Mouse (Mus musculus) kidney, embryonic 15.5 days (tissue): ENCODE data around the gene Eef1e1. TPM values are rescaled to one million over a fixed set of nuclear protein-coding genes. Genes with fewer than 3 reads are reported as not detected.
A peak's percentile ranks its signal among the peaks of the same experiment; 100 is the strongest.
"Not testable (repeated sequence)": the region's sequence is repeated elsewhere in the genome, so short reads cannot be mapped to it uniquely, and the experiment has no call there.

Experiments used
- ATAC-seq: fragments of 200-750 bp; cut with Nextera tagmentation; replicated peaks from 2 replicates; pipeline ENCODE4 v1.8.0; 2017; ENCODE audit warnings: moderate TSS enrichment; ENCODE audit not compliant: low FRiP score
- H3K27ac ChIP-seq: fragments of 300-500 bp; sonication (generic); 2 replicates; pipeline ENCODE4 v1.5.1; 2015; ENCODE audit warnings: mild to moderate bottlenecking, inconsistent platforms
- H3K27me3 ChIP-seq: fragments of 300-500 bp; sonication (generic); 2 replicates; pipeline ENCODE4 v1.6.1; 2015; ENCODE audit warnings: inconsistent platforms
- H3K36me3 ChIP-seq: fragments of 300-500 bp; sonication (generic); 2 replicates; pipeline ENCODE4 v1.6.1; 2015; ENCODE audit warnings: inconsistent platforms
- H3K4me1 ChIP-seq: fragments of 300-500 bp; sonication (generic); 2 replicates; pipeline ENCODE4 v1.6.1; 2015; ENCODE audit warnings: inconsistent platforms
- H3K4me2 ChIP-seq: fragments of 300-500 bp; sonication (generic); 2 replicates; pipeline ENCODE4 v1.6.1; 2015; ENCODE audit warnings: moderate library complexity, mild to moderate bottlenecking, inconsistent platforms
- H3K4me3 ChIP-seq: fragments of 300-500 bp; sonication (generic); replicated peaks from 2 replicates; pipeline ENCODE4 v1.5.1; 2015; ENCODE audit warnings: mild to moderate bottlenecking, inconsistent platforms
- H3K9ac ChIP-seq: fragments of 300-500 bp; sonication (generic); 2 replicates; pipeline ENCODE4 v1.6.1; 2015; ENCODE audit warnings: mild to moderate bottlenecking, inconsistent platforms
- H3K9me3 ChIP-seq: fragments of 300-500 bp; sonication (generic); replicated peaks from 2 replicates; pipeline ENCODE4 v1.6.1; 2016; ENCODE audit warnings: inconsistent platforms
- WGBS: fragments of 180-500 bp; shearing (Covaris S2); methylation state at CpG from one replicate; pipeline ENCODE4 v1.1.7; 2015; ENCODE audit warnings: mixed read lengths; 5-methylcytosine and 5-hydroxymethylcytosine counted together
- polyA plus RNA-seq: library from polyadenylated mRNA; unstranded; fragments of >200 nt; fragmentation: Nextera tagmentation; extraction: Ambion mirVana; gene quantifications from 2 replicates; pipeline ENCODE4 v1.2.1, GENCODE M21; 2015

Gene Eef1e1
- polyA plus RNA-seq, 1 experiment from 2014 or later = 53.9 TPM

DNA sequence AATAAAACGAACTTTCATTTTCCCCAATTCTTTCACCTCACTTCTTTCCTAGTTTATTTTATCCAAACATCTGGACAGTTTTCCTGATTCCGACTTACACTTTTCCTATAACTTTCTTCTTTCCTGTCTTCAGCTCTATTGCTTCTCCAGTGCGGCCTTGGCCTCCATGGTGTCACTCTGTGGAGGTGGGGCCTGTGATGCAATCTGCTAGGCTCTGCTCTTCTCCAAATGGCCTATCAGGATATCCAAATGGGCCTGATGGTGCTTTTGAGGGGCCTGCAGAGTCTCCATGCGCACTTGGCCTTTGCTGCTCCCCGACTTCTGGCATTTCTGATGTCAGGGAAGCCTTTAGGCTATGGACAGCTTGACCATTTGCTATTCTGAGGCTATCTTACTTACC lies 35.6 kb downstream of the Eef1e1 start:
- Histone ChIP-seq H3K9me3 (0 out of 2 replicates have a peak, but pooled peaks cover 2% of the 10 kb centered on the region), H3K9ac (no peak overlapping the region), H3K4me3 (no peak overlapping the region), H3K27ac (no peak overlapping the region), H3K4me2 (no peak overlapping the region), H3K36me3 (peaks cover 14% of the 10 kb centered on the region), H3K27me3 (no peaks in the 10 kb centered on the region), H3K4me1 (no peaks in the 10 kb centered on the region)
- no peak for ATAC-seq
- WGBS = 77% methylated on average over 5 of the region's 5 CpGs

GRCm38 (mm10) chr13:38618001-38618630 lies 40.7 kb downstream of the Eef1e1 start:
- H3K27ac ChIP-seq, H3K9me3 ChIP-seq, H3K9ac ChIP-seq, H3K27me3 ChIP-seq, ATAC-seq, H3K4me3 ChIP-seq, H3K4me2 ChIP-seq, H3K4me1 ChIP-seq: not testable (repeated sequence)
- WGBS = 49% methylated on average over 4 of the region's 4 CpGs
- peaks cover 17% of the 10 kb centered on the region; the same call in 1 of the 2 replicates for H3K36me3 ChIP-seq

- Histone ChIP-seq H3K36me3 (peaks cover 26% of the 10 kb centered on the region), H3K4me1 (0 out of 2 replicates have a peak, but pooled peaks cover 4% of the 10 kb centered on the region), H3K27me3 (no peaks in the 10 kb centered on the region), H3K4me2 (no peak overlapping the region), H3K9ac (no peak overlapping the region), H3K4me3 (no peak overlapping the region), H3K27ac (no peak overlapping the region), H3K9me3 (0 out of 2 replicates have a peak, but pooled peaks cover 2% of the 10 kb centered on the region)
- WGBS = 70% methylated on average over 4 of the region's 4 CpGs
- no peak for ATAC-seq
These were observed 42.0 kb downstream of the Eef1e1 start for GRCm38 (mm10) chr13:38616887-38617286.

DNA sequence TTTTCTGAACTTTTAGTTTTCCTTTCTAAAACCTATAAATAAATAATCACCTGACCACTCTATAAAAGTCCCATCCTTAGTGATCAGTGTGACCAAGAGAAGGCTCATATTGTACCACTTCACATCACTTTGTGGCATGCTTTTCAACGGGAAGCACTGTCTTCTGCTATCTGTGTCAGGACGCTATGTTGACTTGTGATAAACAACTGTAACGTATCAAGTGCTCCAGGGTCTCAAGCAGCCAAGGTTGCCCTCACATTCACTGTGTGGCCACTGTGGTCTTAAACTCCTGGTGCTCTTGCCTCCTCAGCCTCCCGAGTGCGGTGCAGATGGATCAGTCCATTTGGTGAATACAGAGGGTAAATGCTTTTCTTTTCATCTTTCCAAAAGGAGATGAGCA lies 43.2 kb downstream of the Eef1e1 start:
- no peaks in the 10 kb centered on the region for H3K27me3 ChIP-seq
- H3K27ac ChIP-seq = no peak overlapping the region
- no peak overlapping the region for H3K4me3 ChIP-seq
- 0 out of 2 replicates have a peak, but pooled peaks cover 2% of the 10 kb centered on the region for H3K9me3 ChIP-seq
- H3K4me2 ChIP-seq = no peak overlapping the region
- H3K9ac ChIP-seq = no peak overlapping the region
- no peak for ATAC-seq
- H3K36me3 ChIP-seq = peaks cover 25% of the 10 kb centered on the region
- H3K4me1 ChIP-seq = 0 out of 2 replicates have a peak, but pooled peaks cover 4% of the 10 kb centered on the region
- WGBS = 82% methylated on average over 5 of the region's 5 CpGs

GRCm38 (mm10) chr13:38614298-38614697 lies 44.6 kb downstream of the Eef1e1 start:
- Histone ChIP-seq H3K36me3 (peaks cover 25% of the 10 kb centered on the region), H3K4me2 (no peak overlapping the region), H3K27me3 (no peaks in the 10 kb centered on the region), H3K27ac (0 out of 2 replicates have a peak overlapping the region, but pooled peaks have one; percentile 18), H3K4me1 (0 out of 2 replicates have a peak, but pooled peaks cover 4% of the 10 kb centered on the region), H3K9ac (no peak overlapping the region), H3K9me3 (no peaks in the 10 kb centered on the region), H3K4me3 (no peak overlapping the region)
- 37% methylated on average over 5 of the region's 5 CpGs for WGBS
- ATAC-seq = no peak

DNA sequence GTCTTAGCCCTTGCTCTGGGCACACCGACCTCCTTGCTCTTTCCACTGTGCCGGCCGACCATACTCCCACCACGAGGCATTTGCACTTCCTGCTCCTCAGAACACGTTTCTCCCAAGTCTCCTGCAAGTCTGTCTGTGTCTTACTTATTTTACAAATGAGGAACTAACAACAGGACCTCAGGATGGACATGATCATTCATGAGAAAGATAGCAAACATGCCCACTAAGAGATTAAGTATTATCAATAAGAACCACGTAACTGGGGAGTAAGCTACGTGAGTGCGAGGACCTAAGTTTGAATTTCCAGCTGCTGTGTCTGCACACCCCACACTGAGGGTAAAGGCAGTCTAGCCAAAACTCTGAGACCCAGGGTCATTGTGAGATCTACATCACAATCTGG lies 45.3 kb downstream of the Eef1e1 start:
- 0 out of 2 replicates have a peak, but pooled peaks cover 4% of the 10 kb centered on the region for H3K4me1 ChIP-seq
- H3K36me3 ChIP-seq = peaks cover 22% of the 10 kb centered on the region
- H3K27me3 ChIP-seq = no peaks in the 10 kb centered on the region
- no peaks in the 10 kb centered on the region for H3K9me3 ChIP-seq
- H3K9ac ChIP-seq = no peak overlapping the region
- H3K4me2 ChIP-seq = no peak overlapping the region
- no peak overlapping the region for H3K4me3 ChIP-seq
- ATAC-seq = no peak
- WGBS = 76% methylated on average over 8 of the region's 8 CpGs
- H3K27ac ChIP-seq = no peak overlapping the region

DNA sequence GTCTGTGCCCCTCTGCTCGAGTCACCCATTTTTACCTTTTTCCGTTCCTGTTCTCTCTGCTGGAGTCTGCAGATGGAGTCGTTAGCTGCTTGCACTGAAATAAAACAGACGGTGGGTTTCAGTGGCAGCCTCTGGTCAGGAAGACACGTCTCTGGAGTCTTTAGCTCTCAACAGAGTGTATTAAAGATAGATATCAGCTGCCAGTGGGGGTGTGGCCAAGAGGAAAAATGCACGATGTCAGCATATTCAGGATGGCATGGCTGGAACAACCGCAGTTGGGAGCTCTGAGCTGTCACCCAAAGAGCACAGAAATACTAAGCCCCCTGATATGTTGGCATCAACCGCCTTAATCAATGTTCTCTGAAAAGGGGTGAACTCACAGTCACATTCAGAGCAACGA lies 46.2 kb downstream of the Eef1e1 start:
- WGBS = 81% methylated on average over 9 of the region's 9 CpGs
- Histone ChIP-seq H3K4me2 (no peak overlapping the region), H3K36me3 (peaks cover 22% of the 10 kb centered on the region), H3K27ac (no peak overlapping the region), H3K4me1 (0 out of 2 replicates have a peak, but pooled peaks cover 4% of the 10 kb centered on the region), H3K4me3 (no peak overlapping the region), H3K27me3 (no peaks in the 10 kb centered on the region), H3K9ac (no peak overlapping the region), H3K9me3 (no peaks in the 10 kb centered on the region)
- no peak for ATAC-seq

DNA sequence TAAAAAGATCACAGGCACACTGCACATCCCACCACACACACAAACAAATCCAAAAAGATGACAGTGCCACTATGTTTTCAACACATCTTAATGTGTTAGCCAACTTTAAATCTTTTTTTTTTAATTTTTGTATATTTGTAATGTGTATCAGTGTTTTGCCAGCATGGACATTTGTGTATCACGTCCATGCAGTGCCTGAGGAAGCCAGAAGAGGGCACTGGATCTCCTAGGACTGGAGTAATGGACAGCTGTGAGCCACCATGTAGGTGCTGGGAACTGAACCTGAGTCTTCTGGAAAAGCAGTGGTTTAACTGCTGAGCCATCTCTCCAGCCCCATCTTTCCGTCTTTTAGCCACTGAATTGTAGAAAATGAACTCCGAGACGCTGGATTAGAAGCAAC lies 46.7 kb downstream of the Eef1e1 start:
- H3K27ac ChIP-seq = no peak overlapping the region
- H3K9ac ChIP-seq = no peak overlapping the region
- no peak overlapping the region for H3K4me2 ChIP-seq
- WGBS = over 99% methylated on average over 4 of the region's 4 CpGs
- no peaks in the 10 kb centered on the region for H3K27me3 ChIP-seq
- no peak for ATAC-seq
- 0 out of 2 replicates have a peak, but pooled peaks cover 4% of the 10 kb centered on the region for H3K4me1 ChIP-seq
- H3K9me3 ChIP-seq = no peaks in the 10 kb centered on the region
- no peak overlapping the region for H3K4me3 ChIP-seq
- peaks cover 24% of the 10 kb centered on the region for H3K36me3 ChIP-seq

GRCm38 (mm10) chr13:38610336-38610735 lies 48.5 kb downstream of the Eef1e1 start:
- no peak overlapping the region for H3K4me3 ChIP-seq
- no peak overlapping the region for H3K27ac ChIP-seq
- peaks cover 25% of the 10 kb centered on the region for H3K36me3 ChIP-seq
- no peaks in the 10 kb centered on the region for H3K27me3 ChIP-seq
- H3K4me1 ChIP-seq = 0 out of 2 replicates have a peak, but pooled peaks cover 4% of the 10 kb centered on the region
- ATAC-seq = no peak
- 71% methylated on average over 6 of the region's 6 CpGs for WGBS
- no peak overlapping the region for H3K9ac ChIP-seq
- H3K9me3 ChIP-seq = no peaks in the 10 kb centered on the region
- no peak overlapping the region for H3K4me2 ChIP-seq

GRCm38 (mm10) chr13:38607130-38607529 lies 51.7 kb downstream of the Eef1e1 start:
- Histone ChIP-seq H3K9me3 (no peaks in the 10 kb centered on the region), H3K36me3 (peaks cover 25% of the 10 kb centered on the region), H3K27me3 (no peaks in the 10 kb centered on the region), H3K9ac (no peak overlapping the region), H3K27ac (no peak overlapping the region), H3K4me1 (no peaks in the 10 kb centered on the region), H3K4me2 (no peak overlapping the region), H3K4me3 (no peak overlapping the region)
- no peak for ATAC-seq
- 93% methylated on average over 6 of the region's 6 CpGs for WGBS

DNA sequence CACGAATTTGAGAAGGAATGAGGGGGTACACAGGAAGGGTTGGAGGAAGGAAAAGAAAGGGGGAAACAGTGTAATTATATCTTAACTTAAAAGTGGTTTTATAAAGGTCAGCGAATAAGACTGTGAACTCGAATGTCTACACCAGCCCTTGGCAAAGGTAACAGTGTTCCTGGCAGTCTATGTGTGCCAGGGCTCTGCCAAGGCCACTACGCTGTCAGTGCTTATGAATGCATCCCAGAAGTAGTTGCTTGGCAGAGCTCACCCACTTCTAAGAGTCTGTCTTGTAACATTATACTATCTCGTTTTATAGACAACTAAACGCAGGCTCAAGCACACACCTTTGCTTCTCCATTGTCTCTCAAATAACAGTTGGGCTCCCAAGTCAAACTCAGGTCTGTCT lies 53.5 kb downstream of the Eef1e1 start:
- no peak overlapping the region for H3K4me2 ChIP-seq
- no peaks in the 10 kb centered on the region for H3K4me1 ChIP-seq
- no peak overlapping the region for H3K4me3 ChIP-seq
- H3K36me3 ChIP-seq = peaks cover 20% of the 10 kb centered on the region; the same call in 1 of the 2 replicates
- no peaks in the 10 kb centered on the region for H3K9me3 ChIP-seq
- no peak for ATAC-seq
- WGBS = 80% methylated on average over 6 of the region's 6 CpGs
- no peak overlapping the region for H3K9ac ChIP-seq
- H3K27me3 ChIP-seq = no peaks in the 10 kb centered on the region
- no peak overlapping the region for H3K27ac ChIP-seq

GRCm38 (mm10) chr13:38602966-38603365 lies 55.9 kb downstream of the Eef1e1 start:
- H3K27me3 ChIP-seq = no peaks in the 10 kb centered on the region
- no peak for ATAC-seq
- no peaks in the 10 kb centered on the region for H3K4me1 ChIP-seq
- H3K27ac ChIP-seq = no peak overlapping the region
- H3K4me2 ChIP-seq = no peak overlapping the region
- H3K9me3 ChIP-seq = no peaks in the 10 kb centered on the region
- no peak overlapping the region for H3K9ac ChIP-seq
- peaks cover 24% of the 10 kb centered on the region; the same call in 1 of the 2 replicates for H3K36me3 ChIP-seq
- H3K4me3 ChIP-seq = no peak overlapping the region
- 90% methylated on average over 13 of the region's 13 CpGs for WGBS
